Mouse (Mus musculus) thymus, postnatal 4 days (tissue): ENCODE results near the gene Cbl.
A peak's percentile ranks its signal among the peaks of the same experiment; 100 is the strongest.

Source experiments
- DNase-seq: peaks from one replicate; pipeline ENCODE4 v3.0.0; 2021

The Cbl gene

GRCm38 (mm10) chr9:44178389-44178788 is 55.5 kb downstream of the Cbl start:
- peak; percentile 80 for DNase-seq

DNA sequence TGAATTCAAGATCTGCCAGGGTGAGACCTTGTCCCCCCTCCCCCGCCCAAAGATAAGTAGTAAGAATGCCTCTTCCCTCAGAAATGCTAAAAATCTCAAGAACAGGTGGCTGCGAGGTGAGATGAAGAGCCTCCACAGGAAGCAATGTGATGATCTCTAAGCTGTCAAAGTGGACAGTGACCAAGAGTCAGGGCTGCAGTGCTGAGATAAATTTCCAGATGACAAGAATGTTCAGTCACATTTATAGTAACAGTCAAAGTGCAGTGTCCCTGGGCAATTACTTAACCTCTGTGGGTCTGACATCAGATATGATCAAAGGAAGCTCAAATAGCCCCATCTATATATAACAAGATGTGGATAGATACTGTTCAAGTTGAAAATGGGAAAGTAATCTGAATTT is 56.4 kb downstream of the Cbl start:
- no peak for DNase-seq

DNA sequence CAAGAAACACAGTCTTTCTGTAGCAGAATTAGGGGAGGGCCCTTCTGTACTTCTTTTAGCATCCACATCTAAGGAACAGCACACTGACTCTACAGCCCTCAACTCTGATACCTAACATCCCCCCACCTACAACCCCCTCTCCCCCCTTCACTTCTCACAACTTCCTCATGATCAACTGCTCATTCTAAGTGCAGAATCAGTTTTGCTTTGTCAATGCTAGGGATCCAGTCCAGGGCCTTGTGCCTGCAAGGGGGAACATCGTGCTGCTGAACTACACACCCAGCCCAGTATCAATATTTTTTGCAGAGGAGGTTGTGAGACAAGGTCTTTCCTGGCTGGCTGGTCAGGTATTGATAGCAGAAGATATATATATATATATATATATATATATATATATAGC is 57.9 kb downstream of the Cbl start:
- DNase-seq, result no peak

DNA sequence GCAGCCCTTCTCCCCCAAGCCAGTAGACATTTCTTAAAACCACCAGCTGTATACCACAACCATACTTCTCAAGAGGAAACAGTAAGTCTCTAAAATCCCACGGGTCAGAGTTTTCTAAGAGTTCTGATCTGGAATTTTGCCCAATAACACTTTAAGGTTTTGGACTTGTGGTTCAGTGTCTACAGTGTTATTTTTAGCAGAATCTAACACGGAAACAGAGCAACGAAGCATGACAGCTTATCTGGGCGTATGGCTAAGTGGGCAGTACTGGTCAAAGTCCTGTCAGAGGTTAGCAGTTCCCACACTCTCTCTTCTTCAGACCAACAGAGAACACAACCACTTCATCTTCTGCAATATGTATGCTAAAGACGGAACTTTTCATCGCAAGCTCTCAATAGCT is 58.3 kb downstream of the Cbl start:
- DNase-seq, result no peak

DNA sequence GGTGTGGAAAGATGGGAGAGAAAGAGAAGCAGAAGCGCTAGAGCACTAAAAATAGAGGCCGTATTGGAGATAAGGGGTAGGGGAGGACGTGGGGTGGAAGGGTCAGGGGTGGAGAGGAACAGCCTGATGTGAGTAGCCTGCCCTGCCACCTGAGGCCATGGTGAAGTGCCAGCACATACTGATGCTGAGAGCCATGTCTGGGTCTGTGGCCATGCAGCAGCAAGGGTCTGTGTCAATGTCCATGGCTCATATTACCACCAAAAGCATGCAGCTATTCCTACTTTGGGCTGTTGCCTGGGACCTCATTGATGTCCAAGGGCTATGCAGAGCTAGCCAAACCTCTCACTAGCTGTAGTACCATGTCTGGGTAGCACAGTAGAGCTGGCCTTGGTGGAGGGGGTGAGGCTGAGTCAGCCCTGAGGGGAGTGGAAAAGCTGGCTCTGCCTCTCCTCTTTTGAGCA is 63.1 kb downstream of the Cbl start:
- no peak for DNase-seq

GRCm38 (mm10) chr9:44168931-44169330 is 64.9 kb downstream of the Cbl start:
- no peak for DNase-seq

DNA sequence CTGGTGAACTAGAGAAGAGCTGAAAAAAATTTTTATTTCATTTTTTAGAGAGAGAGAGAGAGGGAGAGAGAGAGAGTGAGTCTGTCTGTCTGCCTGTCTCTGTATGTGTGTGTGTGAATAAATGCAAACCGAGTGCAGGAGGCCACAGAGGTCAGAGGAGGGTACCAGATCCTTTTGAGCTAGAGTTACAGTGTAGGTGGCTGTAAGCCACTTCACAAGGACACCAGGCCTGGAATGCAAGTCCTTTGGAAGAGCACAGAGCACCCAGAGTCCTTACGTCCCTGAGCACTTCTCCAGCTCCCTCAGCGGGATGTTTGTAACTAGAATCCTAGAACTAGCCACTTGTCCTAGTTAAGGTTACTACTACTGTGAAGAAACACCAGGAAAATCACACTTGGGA is 74.0 kb downstream of the Cbl start:
- DNase-seq, result no peak

DNA sequence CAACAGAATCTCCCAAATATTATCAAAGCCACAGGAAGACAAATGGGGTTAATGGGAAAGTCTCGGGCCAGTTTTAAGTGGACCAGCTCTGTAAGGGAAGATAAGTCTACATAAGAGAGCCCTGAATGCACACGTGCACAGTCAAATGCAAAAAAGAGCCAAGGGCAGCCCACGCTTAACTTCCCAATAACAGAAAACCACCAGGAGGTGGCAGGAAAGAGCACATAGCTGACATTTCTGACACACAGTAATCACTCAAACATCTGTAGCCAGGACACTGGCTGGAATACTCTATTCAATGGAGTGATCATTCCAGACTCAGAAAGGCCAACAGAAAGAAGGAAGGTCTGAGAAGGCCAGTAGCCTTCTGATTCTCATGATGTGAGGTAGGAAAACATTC is 86.6 kb downstream of the Cbl start:
- peak; percentile 50 for DNase-seq

DNA sequence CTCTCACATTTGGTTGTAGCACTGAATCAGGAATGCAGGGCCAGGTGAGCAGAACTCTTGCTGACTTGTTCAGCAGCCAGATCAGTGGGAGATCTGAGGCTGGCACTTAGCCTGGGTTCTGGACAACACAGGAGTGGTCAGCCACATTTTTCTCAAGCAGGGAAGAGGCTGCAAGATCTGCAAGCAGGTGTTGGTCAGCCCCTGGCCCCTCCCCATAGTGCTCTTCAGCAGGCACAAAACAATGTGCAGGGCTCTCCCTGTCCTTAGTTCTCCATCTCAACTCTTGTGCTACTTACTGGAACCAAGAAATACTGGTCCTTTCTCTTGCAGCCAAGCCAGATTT is 89.2 kb downstream of the Cbl start:
- DNase-seq, result no peak

GRCm38 (mm10) chr9:44144023-44144717 is 89.7 kb downstream of the Cbl start:
- peak; percentile 38 for DNase-seq

- DNase-seq, result no peak
These were observed 90.4 kb downstream of the Cbl start for GRCm38 (mm10) chr9:44143421-44143820.

- DNase-seq, result no peak
These were observed 91.9 kb downstream of the Cbl start for GRCm38 (mm10) chr9:44141951-44142350.

DNA sequence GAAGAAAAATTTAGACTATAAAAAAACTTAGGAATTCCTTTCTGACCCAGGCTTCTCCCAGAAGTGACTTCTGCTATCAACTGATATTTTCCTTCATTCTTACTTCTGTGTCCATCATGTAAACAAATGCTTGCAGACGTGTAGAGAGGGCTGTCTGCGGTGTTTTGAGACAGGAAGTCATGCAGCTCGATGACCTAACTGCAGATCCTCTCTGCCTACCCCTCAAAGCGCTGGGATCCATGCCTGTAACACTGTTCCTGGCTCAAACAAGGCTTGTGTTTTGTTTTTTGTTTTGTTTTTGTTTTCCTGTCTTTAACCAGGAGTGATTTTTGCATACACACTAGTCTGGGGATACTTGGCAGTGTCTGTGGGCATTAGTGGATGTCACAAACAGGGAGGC is 96.0 kb downstream of the Cbl start:
- no peak for DNase-seq

- DNase-seq, result no peak
These were observed 98.0 kb downstream of the Cbl start for GRCm38 (mm10) chr9:44135731-44136411.

- peak; percentile 74 for DNase-seq
These were observed 98.8 kb downstream of the Cbl start for GRCm38 (mm10) chr9:44134851-44135730.

GRCm38 (mm10) chr9:44134101-44134850 is 99.6 kb downstream of the Cbl start, which contains the start of gene Mcam:
Gene Mcam (plus strand): TSS chr9:44134469.
- DNase-seq, result peak; percentile 78

DNA sequence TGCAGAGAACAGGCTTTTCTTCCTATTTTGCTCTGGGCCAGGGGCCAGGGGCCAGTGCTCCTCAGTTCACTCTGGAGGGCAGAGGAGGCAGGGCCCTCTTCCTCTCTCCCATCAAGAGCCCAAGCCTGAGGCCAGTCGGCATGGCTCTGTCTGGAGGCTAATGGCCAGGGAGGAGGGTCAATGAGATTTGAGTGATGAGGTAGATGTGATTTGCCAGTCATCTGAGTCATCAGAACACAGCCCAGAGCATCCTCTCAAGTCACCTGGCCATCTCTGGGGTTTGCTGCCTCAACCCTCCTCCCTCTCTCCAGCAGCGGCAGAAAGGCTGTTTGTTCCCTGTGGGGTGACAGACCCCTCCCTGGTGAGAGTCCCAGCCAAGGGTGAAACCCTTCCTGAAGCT is 100.6 kb downstream of the Cbl start:
- DNase-seq, result no peak

DNA sequence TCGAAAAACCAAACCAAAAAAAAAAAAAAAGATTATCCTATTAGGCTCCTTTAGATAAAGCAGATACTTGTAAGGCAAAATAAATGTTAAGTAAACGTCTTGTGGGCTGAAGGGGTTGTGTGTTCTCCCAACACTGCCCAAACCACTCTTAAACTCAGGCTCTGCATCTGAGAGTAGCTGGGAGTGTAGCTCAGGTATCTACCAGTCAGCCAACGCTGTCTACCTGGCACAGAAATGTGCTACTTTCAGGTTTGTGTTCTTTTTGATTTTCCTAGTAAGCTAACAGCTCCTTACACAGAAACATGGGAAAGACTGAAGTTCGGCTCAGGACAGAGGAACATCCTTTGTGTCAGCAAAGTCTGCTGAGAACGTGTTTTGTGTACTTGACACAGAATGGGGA is 101.6 kb downstream of the Cbl start:
- DNase-seq, result no peak

DNA sequence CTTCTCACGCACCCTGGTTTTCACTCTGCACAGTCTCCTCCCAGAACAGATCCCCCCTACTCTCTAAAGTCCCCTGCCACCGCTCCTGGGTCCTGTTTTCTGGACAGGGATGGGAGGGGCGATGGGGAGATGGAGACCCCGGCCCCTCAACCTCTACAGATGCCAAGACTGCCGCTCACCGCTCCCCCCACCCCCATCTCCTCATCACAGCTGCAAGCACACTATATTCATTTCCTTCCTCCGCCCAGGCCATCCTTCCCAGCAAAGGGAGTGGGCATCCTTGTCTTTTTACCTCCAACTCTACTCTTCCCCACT is 102.6 kb downstream of the Cbl start:
- no peak for DNase-seq

DNA sequence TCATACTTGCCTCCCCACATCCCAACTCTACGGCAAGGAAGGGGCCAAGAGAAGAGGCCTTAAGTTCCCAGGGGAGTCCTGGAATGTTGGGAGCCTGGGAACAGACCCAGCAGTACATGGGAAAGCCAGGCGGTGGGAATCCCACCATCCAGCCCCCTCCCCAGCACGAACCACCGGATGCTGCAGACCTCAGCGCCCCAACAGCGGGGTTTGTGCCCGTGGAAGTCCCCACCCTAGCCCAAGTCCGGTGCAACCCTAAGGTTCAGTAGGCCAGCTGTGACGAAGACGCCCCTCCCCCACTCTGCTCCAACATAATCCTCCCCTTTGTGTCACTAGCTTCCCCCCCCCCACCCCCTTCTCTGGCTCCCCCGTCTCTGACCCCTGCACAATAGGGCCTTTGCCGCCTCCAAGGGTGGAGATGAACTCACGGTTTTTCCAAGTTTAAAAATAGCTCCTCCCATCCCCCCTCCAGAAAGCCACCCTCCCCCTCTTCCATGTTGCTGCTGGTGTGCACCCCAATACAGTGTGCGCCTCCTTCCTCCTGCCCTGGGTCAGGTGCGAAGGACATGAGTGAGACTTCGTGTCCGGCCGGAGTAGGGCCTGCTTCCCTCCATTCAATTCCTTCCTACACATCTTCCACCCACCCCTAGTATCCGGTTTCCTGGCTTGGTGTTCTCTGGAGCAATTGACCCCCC is 103.1 kb downstream of the Cbl start:
- DNase-seq, result peak; percentile 63

- DNase-seq, result peak; percentile 83
These were observed 103.8 kb downstream of the Cbl start for GRCm38 (mm10) chr9:44130034-44130433.

GRCm38 (mm10) chr9:44129633-44130032 is 104.2 kb downstream of the Cbl start:
- DNase-seq, result no peak
